Mouse (Mus musculus): ENCODE data around the gene Smox.

GRCm38 (mm10) chr2:131502561-131502960 lies 11.3 kb downstream of the Smox start:
- TF ChIP-seq POLR2A (IDR thresholded peaks at IDR 0.05; ENCODE audit: borderline replicate concordance, control insufficient read depth, low read depth, low read length) = no peak
- no peak for TF ChIP-seq CTCF (IDR thresholded peaks at IDR 0.05; ENCODE audit: control insufficient read depth, insufficient read depth, low read length)

All from bone marrow, adult 2 months (tissue).